Mouse (Mus musculus) erythroblast, embryonic 14.5 days (primary cell): ENCODE results near the gene Cib2. TPM values are rescaled to one million over a fixed set of nuclear protein-coding genes. Genes with fewer than 3 reads are reported as not detected.

Experiments
- H3K27me3 ChIP-seq: 2 replicates; pipeline ENCODE4 v1.6.1; 2012; ENCODE audit warnings: inconsistent platforms; ENCODE audit not compliant: control insufficient read depth
- H3K36me3 ChIP-seq: 2 replicates; pipeline ENCODE4 v1.6.1; 2012; ENCODE audit warnings: mild to moderate bottlenecking, inconsistent platforms; ENCODE audit not compliant: control insufficient read depth
- H3K4me1 ChIP-seq: 2 replicates; pipeline ENCODE4 v1.6.1; 2012; ENCODE audit warnings: inconsistent platforms; ENCODE audit not compliant: control insufficient read depth
- H3K4me3 ChIP-seq: replicated peaks from 2 replicates; pipeline ENCODE3; 2012; ENCODE audit warnings: moderate library complexity, mild to moderate bottlenecking, inconsistent platforms
- H3K9me3 ChIP-seq: 2 replicates; pipeline ENCODE4 v1.6.1; 2012; ENCODE audit warnings: low read length, inconsistent platforms, mixed read lengths; ENCODE audit not compliant: control insufficient read depth
- GATA1 ChIP-seq: IDR thresholded peaks from 2 replicates; pipeline ENCODE4 v1.6.1; 2012; ENCODE audit warnings: low read length, inconsistent platforms, mixed read lengths
- TAL1 ChIP-seq: IDR thresholded peaks from 3 replicates; pipeline ENCODE4 v1.6.1; 2012; ENCODE audit warnings: low read length, inconsistent platforms, mixed read lengths
- polyA plus RNA-seq: library from polyadenylated mRNA; stranded (reverse); fragments of >175 nt; gene quantifications from 2 replicates; pipeline ENCODE4 v1.2.3, GENCODE M21; 2012

Cib2 gene
- polyA plus RNA-seq, 1 experiment = 0.04 TPM

DNA sequence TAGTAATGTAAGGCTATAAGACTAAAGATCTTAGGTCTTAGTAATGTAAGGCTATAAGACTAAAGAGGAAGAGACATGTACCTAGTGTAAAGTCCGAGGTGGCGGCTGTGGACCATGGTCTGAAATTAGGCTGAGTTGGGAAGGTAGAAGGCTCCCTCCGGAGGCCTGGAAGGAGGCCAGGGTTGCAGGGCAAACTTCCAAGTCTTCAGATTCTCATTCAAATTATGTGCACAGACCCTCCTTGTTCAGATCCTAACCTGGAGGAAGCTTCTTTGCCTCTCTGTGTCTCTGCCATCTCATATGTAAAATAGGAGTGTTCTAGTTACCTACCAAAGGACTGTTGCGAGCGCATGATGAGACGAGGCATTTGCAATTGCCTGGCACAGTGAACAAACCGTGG lies 23.8 kb downstream of the Cib2 start:
- no peak for TF ChIP-seq TAL1
- no peak for TF ChIP-seq GATA1
- no peaks in the 10 kb centered on the region for H3K27me3 ChIP-seq
- no peaks in the 10 kb centered on the region for H3K4me1 ChIP-seq
- no peak overlapping the region for H3K4me3 ChIP-seq
- H3K9me3 ChIP-seq = no peaks in the 10 kb centered on the region
- H3K36me3 ChIP-seq = no peaks in the 10 kb centered on the region

DNA sequence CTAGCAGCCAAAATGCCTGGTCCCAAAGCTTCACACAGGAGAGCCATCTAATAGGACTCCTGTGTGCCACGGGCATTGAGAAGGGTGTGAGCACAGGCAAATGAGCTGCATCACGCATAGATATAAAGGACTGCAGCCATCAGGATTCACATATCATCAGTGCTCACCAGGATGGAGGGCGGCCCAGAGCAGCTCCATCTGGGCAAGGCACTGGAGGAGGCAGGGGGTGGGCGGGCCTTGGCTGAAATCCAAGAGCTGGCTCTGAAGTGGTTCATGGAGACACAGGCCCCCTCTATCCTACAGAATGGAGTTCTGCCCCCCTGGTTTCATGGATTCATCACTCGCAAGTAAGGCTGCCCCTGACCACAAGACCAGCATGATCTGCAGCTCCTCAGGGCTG lies 26.0 kb downstream of the Cib2 start:
- no peaks in the 10 kb centered on the region for H3K27me3 ChIP-seq
- H3K9me3 ChIP-seq = no peaks in the 10 kb centered on the region
- no peaks in the 10 kb centered on the region for H3K36me3 ChIP-seq
- no peaks in the 10 kb centered on the region for H3K4me1 ChIP-seq
- H3K4me3 ChIP-seq = no peak overlapping the region
- TF ChIP-seq GATA1 (no peak), TAL1 (no peak)

DNA sequence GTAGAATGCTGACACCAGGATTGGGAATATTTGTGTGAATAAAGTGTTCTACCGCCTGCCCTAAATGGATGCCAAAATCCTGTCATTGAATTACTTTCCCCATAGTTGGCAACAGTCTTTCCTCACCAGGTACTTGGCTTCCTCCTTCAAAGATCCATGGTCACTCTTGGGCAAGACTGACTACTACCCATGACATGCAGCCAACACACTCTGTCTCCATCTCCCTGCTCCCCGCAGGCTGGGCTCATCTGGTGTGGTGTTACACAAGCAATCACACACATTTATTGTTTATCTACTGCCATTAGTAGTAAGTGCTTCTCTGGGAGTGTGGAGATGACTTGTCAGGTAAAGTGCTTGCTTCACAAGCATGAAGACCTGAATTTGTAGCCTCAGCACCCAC lies 27.1 kb downstream of the Cib2 start:
- Histone ChIP-seq H3K27me3 (no peaks in the 10 kb centered on the region), H3K4me1 (no peaks in the 10 kb centered on the region), H3K36me3 (no peaks in the 10 kb centered on the region), H3K4me3 (no peak overlapping the region), H3K9me3 (no peaks in the 10 kb centered on the region)
- TF ChIP-seq TAL1 (no peak), GATA1 (no peak)

DNA sequence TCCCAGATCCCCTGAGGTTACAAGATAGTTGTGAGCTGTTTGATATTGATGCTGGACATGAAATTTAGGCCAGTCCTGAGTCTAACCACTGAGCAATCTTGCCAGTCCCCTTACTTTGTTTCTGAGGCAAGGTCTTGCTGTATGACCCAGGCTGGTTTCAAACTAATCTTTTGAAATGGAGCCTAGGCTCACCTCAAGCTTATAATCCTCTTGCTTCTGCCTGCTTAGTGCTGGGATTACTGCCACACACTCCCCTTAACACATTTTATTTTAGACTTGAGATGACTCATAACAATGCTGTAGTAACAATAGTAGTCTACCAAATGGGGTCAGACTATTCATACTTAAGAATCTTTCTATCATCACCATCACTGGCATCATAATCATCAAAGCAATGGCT lies 28.6 kb downstream of the Cib2 start:
- Histone ChIP-seq H3K27me3 (no peaks in the 10 kb centered on the region), H3K36me3 (no peaks in the 10 kb centered on the region), H3K9me3 (no peaks in the 10 kb centered on the region), H3K4me3 (no peak overlapping the region), H3K4me1 (no peaks in the 10 kb centered on the region)
- TF ChIP-seq TAL1 (no peak), GATA1 (no peak)

DNA sequence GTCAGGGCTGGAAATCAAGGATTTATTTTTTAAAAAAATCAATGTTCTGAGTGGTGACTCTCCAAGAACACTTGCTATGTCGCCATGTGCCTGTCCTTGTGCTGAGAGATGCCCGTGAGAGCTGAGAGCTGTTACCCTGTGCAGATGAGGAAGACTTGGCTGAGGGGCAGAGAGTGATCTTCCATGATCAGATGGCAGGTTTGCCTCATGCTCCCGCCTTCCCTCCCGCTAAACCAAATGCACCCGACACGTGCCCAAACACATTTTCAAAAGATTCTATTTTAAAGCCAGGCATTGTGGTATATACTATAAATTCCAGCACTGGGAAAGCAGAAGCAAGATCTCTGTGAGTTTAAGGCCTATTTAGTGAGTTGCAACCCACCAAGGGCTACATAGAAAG lies 29.2 kb downstream of the Cib2 start:
- Histone ChIP-seq H3K36me3 (no peaks in the 10 kb centered on the region), H3K4me3 (no peak overlapping the region), H3K9me3 (no peaks in the 10 kb centered on the region), H3K4me1 (no peaks in the 10 kb centered on the region), H3K27me3 (no peaks in the 10 kb centered on the region)
- TF ChIP-seq GATA1 = no peak
- TF ChIP-seq TAL1 = no peak

DNA sequence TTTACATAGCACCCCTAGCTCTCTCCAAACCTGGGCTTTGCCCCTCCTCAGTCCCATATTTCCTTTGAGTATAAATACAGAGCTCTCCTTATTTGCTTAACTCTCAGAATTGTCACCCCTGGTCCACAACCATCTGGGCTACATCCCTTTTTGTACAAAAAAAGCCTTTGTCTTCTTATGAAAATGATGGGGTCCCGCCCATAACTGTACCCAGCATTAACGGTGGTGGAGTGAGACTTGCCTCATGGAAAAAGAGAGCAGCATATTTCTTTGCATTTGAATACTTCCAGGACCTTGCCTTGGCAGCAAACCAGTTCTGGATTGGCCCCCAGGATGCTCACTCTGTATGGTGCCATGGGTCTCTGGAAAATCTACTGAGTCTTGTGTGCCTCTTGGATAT lies 30.1 kb downstream of the Cib2 start:
- TF ChIP-seq GATA1 = no peak
- no peak for TF ChIP-seq TAL1
- no peak overlapping the region for H3K4me3 ChIP-seq
- H3K9me3 ChIP-seq = no peaks in the 10 kb centered on the region
- H3K36me3 ChIP-seq = no peaks in the 10 kb centered on the region
- H3K4me1 ChIP-seq = no peaks in the 10 kb centered on the region
- H3K27me3 ChIP-seq = no peaks in the 10 kb centered on the region

DNA sequence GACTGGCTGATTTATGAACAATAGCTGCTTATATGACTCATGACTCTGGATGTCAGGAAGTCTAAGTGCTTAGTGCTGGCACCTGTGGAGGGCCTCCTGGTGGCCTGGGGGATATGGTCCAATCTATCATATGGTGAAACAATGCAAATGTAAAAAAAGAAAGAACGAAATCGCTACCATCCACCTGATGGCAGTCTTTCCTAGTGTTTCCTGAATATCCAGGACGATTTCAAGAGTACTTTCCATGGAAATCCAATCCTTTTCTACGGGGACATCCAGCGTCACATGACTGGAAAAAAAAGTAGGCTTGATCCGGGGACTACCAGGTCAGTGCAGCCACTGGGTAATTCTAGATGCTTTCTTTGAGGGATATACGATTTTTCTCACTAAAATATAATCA lies 32.3 kb downstream of the Cib2 start:
- Histone ChIP-seq H3K9me3 (no peaks in the 10 kb centered on the region), H3K27me3 (no peaks in the 10 kb centered on the region), H3K36me3 (no peaks in the 10 kb centered on the region), H3K4me3 (no peak overlapping the region), H3K4me1 (no peaks in the 10 kb centered on the region)
- no peak for TF ChIP-seq GATA1
- TF ChIP-seq TAL1 = no peak

DNA sequence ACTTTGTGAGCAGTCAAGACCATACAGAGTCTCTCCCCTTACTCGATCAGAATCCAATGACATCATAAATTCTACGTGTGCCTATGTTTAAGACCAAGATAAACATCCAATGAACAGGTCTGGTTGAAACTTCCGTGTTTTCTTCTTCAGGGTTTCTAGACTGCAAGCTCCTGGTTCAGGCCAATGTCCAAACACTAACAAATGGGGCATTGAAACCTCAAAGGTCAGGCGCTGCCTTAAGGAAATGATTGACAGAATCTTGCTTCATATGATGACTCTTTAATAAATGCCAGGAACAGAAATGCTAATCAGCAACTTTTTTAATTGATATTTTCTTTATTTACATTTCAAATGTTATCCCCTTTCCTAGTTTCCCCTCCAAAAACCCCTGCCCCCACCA lies 39.7 kb downstream of the Cib2 start:
- H3K27me3 ChIP-seq = no peaks in the 10 kb centered on the region
- no peaks in the 10 kb centered on the region for H3K36me3 ChIP-seq
- no peak for TF ChIP-seq GATA1
- TF ChIP-seq TAL1 = no peak
- H3K4me1 ChIP-seq = no peaks in the 10 kb centered on the region
- no peaks in the 10 kb centered on the region for H3K9me3 ChIP-seq
- H3K4me3 ChIP-seq = no peak overlapping the region

DNA sequence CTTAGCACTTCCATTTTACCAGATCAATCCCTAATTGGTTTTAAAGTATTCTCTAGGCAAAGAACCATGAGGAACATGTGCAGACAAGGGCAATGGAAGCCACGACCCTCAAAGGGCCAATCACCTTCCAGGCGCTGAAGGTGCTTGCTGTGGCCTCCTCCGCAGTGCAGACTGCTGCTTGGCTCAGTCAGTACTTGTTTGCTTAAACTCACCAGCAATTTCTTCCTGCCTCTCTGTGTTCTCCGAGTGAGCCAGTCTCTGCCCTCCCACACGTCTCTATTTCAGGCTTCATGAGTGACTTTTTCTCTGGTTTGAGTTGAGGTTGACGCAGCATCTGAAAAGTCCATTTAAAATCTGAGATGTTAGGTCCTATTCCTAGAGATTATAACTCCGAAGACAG lies 41.1 kb downstream of the Cib2 start:
- TF ChIP-seq TAL1 (no peak), GATA1 (no peak)
- Histone ChIP-seq H3K4me1 (no peaks in the 10 kb centered on the region), H3K36me3 (no peaks in the 10 kb centered on the region), H3K4me3 (no peak overlapping the region), H3K27me3 (no peaks in the 10 kb centered on the region), H3K9me3 (no peaks in the 10 kb centered on the region)

DNA sequence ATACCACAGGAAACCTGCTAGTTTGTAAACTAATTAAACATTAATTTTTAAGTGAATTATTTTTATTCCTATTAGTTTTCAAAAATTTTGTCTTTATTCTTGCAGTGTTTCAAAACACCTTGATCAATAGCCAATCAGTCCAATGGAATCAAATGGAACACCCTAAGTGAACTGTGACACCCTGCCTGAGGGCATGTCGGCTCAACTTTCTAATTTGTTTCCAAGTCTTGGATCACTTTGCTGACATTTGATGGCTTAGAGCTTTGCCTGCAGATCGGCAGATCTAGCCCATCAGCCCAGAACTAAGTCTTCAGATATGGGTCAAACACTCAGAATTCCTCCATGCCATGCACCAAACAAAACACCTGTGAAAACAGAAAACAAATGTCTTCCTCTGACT lies 44.0 kb downstream of the Cib2 start:
- Histone ChIP-seq H3K27me3 (no peaks in the 10 kb centered on the region), H3K4me1 (no peaks in the 10 kb centered on the region), H3K9me3 (no peaks in the 10 kb centered on the region), H3K4me3 (no peak overlapping the region), H3K36me3 (no peaks in the 10 kb centered on the region)
- TF ChIP-seq TAL1 (no peak), GATA1 (no peak)

DNA sequence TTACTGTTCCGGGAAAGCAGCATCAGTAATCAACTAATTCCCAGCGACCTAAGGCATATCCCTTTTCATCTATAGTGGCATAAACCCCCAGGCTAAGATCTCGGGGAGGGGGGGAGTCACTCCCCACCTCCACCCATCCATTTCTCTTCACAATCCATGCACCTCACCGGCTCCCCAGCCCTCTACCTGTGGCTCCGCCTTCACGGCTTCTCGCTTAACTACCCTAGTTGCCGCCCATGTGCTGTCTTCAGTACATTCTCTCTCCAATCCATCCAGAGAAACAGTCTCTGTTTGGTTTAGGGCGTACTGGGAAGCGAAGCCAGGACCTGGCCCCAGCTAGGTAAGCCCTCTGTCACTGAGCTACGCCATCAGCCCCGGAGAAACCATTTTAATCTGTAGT lies 57.1 kb downstream of the Cib2 start:
- no peaks in the 10 kb centered on the region for H3K9me3 ChIP-seq
- H3K27me3 ChIP-seq = peaks cover 60% of the 10 kb centered on the region
- no peaks in the 10 kb centered on the region for H3K36me3 ChIP-seq
- H3K4me1 ChIP-seq = peaks cover 9% of the 10 kb centered on the region
- TF ChIP-seq TAL1 = no peak
- no peak for TF ChIP-seq GATA1
- H3K4me3 ChIP-seq = no peak overlapping the region
